In genomic region chr15:27189699-27190098, GRCm38 (mm10) we compare ENCODE assay signal across 8 mouse cellular contexts.
DNase-seq lines count a peak whose midpoint lies in the region; ATAC-seq lines count a peak whose summit lies in the region.

No protein-coding gene starts in this region.

- H3K9ac ChIP-seq in kidney, embryonic 14.5 days (ENCODE audit: low read depth, low read length), result no peak overlapping the region
- H3K9ac ChIP-seq in hindbrain, embryonic 14.5 days, result no peak overlapping the region
- H3K9ac ChIP-seq in neural tube, embryonic 15.5 days (replicated peaks), result no peak overlapping the region

- H3K4me1 ChIP-seq in kidney, embryonic 14.5 days (ENCODE audit: control insufficient read depth, insufficient read depth, low read length), result no peaks in the 10 kb centered on the region
- no peaks in the 10 kb centered on the region for H3K4me1 ChIP-seq in hindbrain, embryonic 14.5 days (replicated peaks; ENCODE audit: control insufficient read depth, insufficient read depth, low read length)
- H3K4me1 ChIP-seq in neural tube, embryonic 15.5 days, result no peaks in the 10 kb centered on the region

- no peaks in the 10 kb centered on the region for H3K36me3 ChIP-seq in kidney, embryonic 14.5 days (ENCODE audit: control insufficient read depth, insufficient read depth, low read length)
- H3K36me3 ChIP-seq in hindbrain, embryonic 14.5 days (replicated peaks; ENCODE audit: control insufficient read depth, insufficient read depth), result no peaks in the 10 kb centered on the region
- no peaks in the 10 kb centered on the region for H3K36me3 ChIP-seq in neural tube, embryonic 15.5 days

- H3K27ac ChIP-seq in kidney, embryonic 14.5 days (ENCODE audit: low read depth, low read length), result no peak overlapping the region
- H3K27ac ChIP-seq in hindbrain, embryonic 14.5 days, result no peak overlapping the region
- no peak overlapping the region for H3K27ac ChIP-seq in neural tube, embryonic 15.5 days (replicated peaks)

- H3K4me3 ChIP-seq in kidney, embryonic 14.5 days (ENCODE audit: low read length), result no peak overlapping the region
- H3K4me3 ChIP-seq in hindbrain, embryonic 14.5 days (replicated peaks; ENCODE audit: low read length), result no peak overlapping the region
- H3K4me3 ChIP-seq in neural tube, embryonic 15.5 days (replicated peaks), result no peak overlapping the region

- no peak for ATAC-seq in kidney, embryonic 14.5 days (ENCODE audit: low FRiP score, low TSS enrichment)
- no peak for ATAC-seq in hindbrain, embryonic 14.5 days (ENCODE audit: low FRiP score)
- 0 out of 2 replicates have a peak, but pooled peaks have one; percentile 47 for ATAC-seq in neural tube, embryonic 15.5 days (ENCODE audit: low FRiP score)
- no peak for ATAC-seq in megakaryocyte-erythroid progenitor cell, adult 5-6 weeks (replicated peaks; ENCODE audit: low FRiP score, low TSS enrichment, poor library complexity, severe bottlenecking)

- 57% methylated on average over 4 of the region's 4 CpGs for WGBS in kidney, embryonic 14.5 days
- WGBS in hindbrain, embryonic 14.5 days, result 48% methylated on average over 4 of the region's 4 CpGs
- 55% methylated on average over 4 of the region's 4 CpGs for WGBS in neural tube, embryonic 15.5 days

- DNase-seq in kidney, adult 18-20 months, result peak; percentile 56
- peak; percentile 42 to 51 for DNase-seq in adrenal gland, postnatal 36 days
- peak; percentile 26 for DNase-seq in fibroblast of lung, adult 2 months (ENCODE audit: low read depth)
- peak; percentile 88 for DNase-seq in hindbrain, embryonic 14.5 days (ENCODE audit: low spot score)
- DNase-seq in left cerebral cortex, adult 8-10 months (ENCODE audit: low spot score in 2 of 2), result peak; percentile 20 to 50

- no peaks in the 10 kb centered on the region for H3K27me3 ChIP-seq in kidney, embryonic 14.5 days (ENCODE audit: control insufficient read depth, insufficient read depth, low read length)
- no peaks in the 10 kb centered on the region for H3K27me3 ChIP-seq in hindbrain, embryonic 14.5 days (ENCODE audit: control insufficient read depth, insufficient read depth, low read length)
- no peaks in the 10 kb centered on the region for H3K27me3 ChIP-seq in neural tube, embryonic 15.5 days (replicated peaks)

- H3K9me3 ChIP-seq in kidney, embryonic 14.5 days (ENCODE audit: control insufficient read depth, low read length), result no peaks in the 10 kb centered on the region
- no peaks in the 10 kb centered on the region for H3K9me3 ChIP-seq in hindbrain, embryonic 14.5 days (ENCODE audit: control insufficient read depth, low read length)
- no peaks in the 10 kb centered on the region for H3K9me3 ChIP-seq in neural tube, embryonic 15.5 days (replicated peaks)

- H3K4me2 ChIP-seq in kidney, embryonic 14.5 days (replicated peaks; ENCODE audit: low read depth, low read length), result no peak overlapping the region
- H3K4me2 ChIP-seq in hindbrain, embryonic 14.5 days (replicated peaks), result no peak overlapping the region
- no peak overlapping the region for H3K4me2 ChIP-seq in neural tube, embryonic 15.5 days

Comparison
In these comparisons a context has a peak if more than half of its experiments do, and no peak if none do; other contexts are left out.
1. DNase-seq: peak in every context shown above with its lines; median percentile 88 in hindbrain, embryonic 14.5 days; 56 in kidney, adult 18-20 months; 46 in adrenal gland, postnatal 36 days; 35 in left cerebral cortex, adult 8-10 months; 26 in fibroblast of lung, adult 2 months.